Mouse (Mus musculus) embryonic facial prominence, embryonic 14.5 days (tissue): ENCODE data around the gene Slc44a3. TPM values are rescaled to one million over a fixed set of nuclear protein-coding genes. Genes with fewer than 3 reads are reported as not detected.
A peak's percentile ranks its signal among the peaks of the same experiment; 100 is the strongest.
"Not testable (repeated sequence)": the region's sequence is repeated elsewhere in the genome, so short reads cannot be mapped to it uniquely, and the experiment has no call there.

Experiments used
- ATAC-seq: fragments of 200-750 bp; cut with Nextera tagmentation; 2 replicates; pipeline ENCODE4 v1.8.0; 2017; ENCODE audit warnings: low read depth, moderate number of reproducible peaks, moderate TSS enrichment
- DNase-seq: peaks from one replicate; pipeline ENCODE4 v3.0.0-alpha.2; 2015; ENCODE audit warnings: low spot score
- H3K27ac ChIP-seq: fragments of 300-500 bp; sonication (generic); replicated peaks from 2 replicates; pipeline ENCODE4 v1.5.1; 2014; ENCODE audit warnings: low read depth, mild to moderate bottlenecking, low read length, moderate library complexity
- H3K27me3 ChIP-seq: fragments of 300-500 bp; sonication (generic); replicated peaks from 2 replicates; pipeline ENCODE4 v1.6.1; 2014; ENCODE audit warnings: low read length; ENCODE audit not compliant: control insufficient read depth, insufficient read depth
- H3K36me3 ChIP-seq: fragments of 300-500 bp; sonication (generic); 2 replicates; pipeline ENCODE4 v1.6.1; 2014; ENCODE audit warnings: low read length, mixed read lengths; ENCODE audit not compliant: control insufficient read depth, insufficient read depth
- H3K4me1 ChIP-seq: fragments of 300-500 bp; sonication (generic); 2 replicates; pipeline ENCODE4 v1.6.1; 2014; ENCODE audit warnings: antibody characterized with exemption, low read length; ENCODE audit not compliant: control insufficient read depth, insufficient read depth
- H3K4me2 ChIP-seq: fragments of 300-500 bp; sonication (generic); 2 replicates; pipeline ENCODE4 v1.6.1; 2014; ENCODE audit warnings: low read depth, mild to moderate bottlenecking, low read length, moderate library complexity, mixed read lengths
- H3K4me3 ChIP-seq: fragments of 300-500 bp; sonication (generic); 2 replicates; pipeline ENCODE4 v1.5.1; 2014; ENCODE audit warnings: low read depth, mild to moderate bottlenecking, low read length
- H3K9ac ChIP-seq: fragments of 300-500 bp; sonication (generic); 2 replicates; pipeline ENCODE4 v1.6.1; 2014; ENCODE audit warnings: low read depth, mild to moderate bottlenecking, low read length, moderate library complexity, mixed read lengths
- H3K9me3 ChIP-seq: fragments of 300-500 bp; sonication (generic); 2 replicates; pipeline ENCODE4 v1.6.1; 2016; ENCODE audit warnings: low read length; ENCODE audit not compliant: control insufficient read depth
- WGBS: fragments of 180-500 bp; shearing (Covaris S2); extraction: QIAGEN DNeasy Blood & Tissue Kit; methylation state at CpG from one replicate; pipeline ENCODE4 v1.1.7; 2014; 5-methylcytosine and 5-hydroxymethylcytosine counted together
- polyA plus RNA-seq: library from polyadenylated mRNA; unstranded; fragments of >200 nt; fragmentation: Nextera tagmentation; extraction: Ambion mirVana; gene quantifications from 2 replicates; pipeline ENCODE4 v1.2.1, GENCODE M21; 2014

The Slc44a3 gene
- polyA plus RNA-seq, 1 experiment from 2014 or later, result 6.4 TPM

GRCm38 (mm10) chr3:121539871-121540431, 7.7 kb upstream of the Slc44a3 start:
- no peaks in the 10 kb centered on the region for H3K4me1 ChIP-seq
- DNase-seq, result peak; percentile 85
- no peak overlapping the region for H3K9ac ChIP-seq
- H3K36me3 ChIP-seq, result no peaks in the 10 kb centered on the region
- no peak overlapping the region for H3K27ac ChIP-seq
- peak; percentile 47 for ATAC-seq
- peak overlapping the region; percentile 5; the same call in 1 of the 2 replicates for H3K4me2 ChIP-seq
- H3K9me3 ChIP-seq, result no peaks in the 10 kb centered on the region
- no peaks in the 10 kb centered on the region for H3K27me3 ChIP-seq
- no peak overlapping the region for H3K4me3 ChIP-seq
- 8% methylated on average over 8 of the region's 8 CpGs for WGBS

GRCm38 (mm10) chr3:121538847-121539246, 6.6 kb upstream of the Slc44a3 start:
- H3K4me3 ChIP-seq, DNase-seq, H3K27me3 ChIP-seq, H3K9me3 ChIP-seq, H3K9ac ChIP-seq, H3K27ac ChIP-seq, ATAC-seq, H3K4me2 ChIP-seq, H3K36me3 ChIP-seq, H3K4me1 ChIP-seq: not testable (repeated sequence)
- WGBS, result 73% methylated on average over 3 of the region's 3 CpGs

- ATAC-seq (no peak; the same call in 1 of the 2 replicates), DNase-seq (peak; percentile 55)
- H3K27me3 ChIP-seq, result peaks cover 3% of the 10 kb centered on the region; the same call in 1 of the 2 replicates
- H3K4me2 ChIP-seq, result no peak overlapping the region
- no peak overlapping the region for H3K9ac ChIP-seq
- no peak overlapping the region for H3K27ac ChIP-seq
- no peaks in the 10 kb centered on the region for H3K36me3 ChIP-seq
- H3K4me1 ChIP-seq, result no peaks in the 10 kb centered on the region
- H3K4me3 ChIP-seq, result no peak overlapping the region
- 78% methylated on average over 3 of the region's 3 CpGs for WGBS
- H3K9me3 ChIP-seq, result no peaks in the 10 kb centered on the region
These were observed 5.8 kb upstream of the Slc44a3 start for GRCm38 (mm10) chr3:121537996-121538395.

GRCm38 (mm10) chr3:121536803-121537202, 4.6 kb upstream of the Slc44a3 start:
- H3K9me3 ChIP-seq, result no peaks in the 10 kb centered on the region
- H3K4me1 ChIP-seq, result peaks cover 6% of the 10 kb centered on the region
- no peaks in the 10 kb centered on the region for H3K36me3 ChIP-seq
- H3K9ac ChIP-seq, result no peak overlapping the region
- WGBS, result 74% methylated on average over 9 of the region's 9 CpGs
- H3K4me3 ChIP-seq, result no peak overlapping the region
- DNase-seq, result no peak
- peaks cover 11% of the 10 kb centered on the region for H3K27me3 ChIP-seq
- H3K27ac ChIP-seq, result no peak overlapping the region
- no peak for ATAC-seq
- H3K4me2 ChIP-seq, result no peak overlapping the region

- DNase-seq (no peak), ATAC-seq (no peak)
- Histone ChIP-seq H3K9ac (no peak overlapping the region), H3K4me3 (no peak overlapping the region), H3K36me3 (no peaks in the 10 kb centered on the region), H3K4me2 (no peak overlapping the region), H3K4me1 (peaks cover 8% of the 10 kb centered on the region), H3K27ac (no peak overlapping the region), H3K27me3 (peaks cover 12% of the 10 kb centered on the region), H3K9me3 (no peaks in the 10 kb centered on the region)
- WGBS, result 66% methylated on average over 3 of the region's 3 CpGs
These were observed 3.8 kb upstream of the Slc44a3 start for GRCm38 (mm10) chr3:121535813-121536504.

- peaks cover 14% of the 10 kb centered on the region for H3K4me1 ChIP-seq
- peaks cover 12% of the 10 kb centered on the region for H3K27me3 ChIP-seq
- WGBS, result 51% methylated on average over 14 of the region's 16 CpGs
- no peaks in the 10 kb centered on the region for H3K9me3 ChIP-seq
- H3K9ac ChIP-seq, result peak overlapping the region; percentile 53
- H3K4me2 ChIP-seq, result peak overlapping the region; percentile 51
- DNase-seq (no peak), ATAC-seq (peak; percentile 27; the same call in 1 of the 2 replicates)
- H3K36me3 ChIP-seq, result no peaks in the 10 kb centered on the region
- peak overlapping the region; percentile 21 for H3K4me3 ChIP-seq
- no peak overlapping the region for H3K27ac ChIP-seq
These were observed 645 bp downstream of the Slc44a3 start for GRCm38 (mm10) chr3:121531370-121532148.

- Histone ChIP-seq H3K9me3 (no peaks in the 10 kb centered on the region), H3K4me1 (peaks cover 22% of the 10 kb centered on the region), H3K4me3 (no peak overlapping the region), H3K36me3 (no peaks in the 10 kb centered on the region), H3K27me3 (peaks cover 12% of the 10 kb centered on the region), H3K27ac (no peak overlapping the region), H3K9ac (no peak overlapping the region), H3K4me2 (no peak overlapping the region)
- 73% methylated on average over 10 of the region's 10 CpGs for WGBS
- DNase-seq, result no peak
- no peak for ATAC-seq
These were observed 1.5 kb downstream of the Slc44a3 start for GRCm38 (mm10) chr3:121530546-121531258.
